Mouse (Mus musculus) forebrain, embryonic 12.5 days (tissue): ENCODE measurements around the gene Olfr1121. TPM values are rescaled to one million over a fixed set of nuclear protein-coding genes. Genes with fewer than 3 reads are reported as not detected.
"Not testable (repeated sequence)": the region's sequence is repeated elsewhere in the genome, so short reads cannot be mapped to it uniquely, and the experiment has no call there.

Experiments
- ATAC-seq: fragments of 200-750 bp; cut with Nextera tagmentation; 2 replicates; pipeline ENCODE4 v1.8.0; 2017; ENCODE audit warnings: moderate TSS enrichment; ENCODE audit not compliant: low FRiP score
- H3K27ac ChIP-seq: fragments of 300-500 bp; sonication (generic); 2 replicates; pipeline ENCODE4 v1.5.1; 2016; ENCODE audit warnings: mild to moderate bottlenecking
- H3K27me3 ChIP-seq: fragments of 300-500 bp; sonication (generic); 2 replicates; pipeline ENCODE4 v1.6.1; 2016; ENCODE audit warnings: mild to moderate bottlenecking
- H3K36me3 ChIP-seq: fragments of 300-500 bp; sonication (generic); replicated peaks from 2 replicates; pipeline ENCODE4 v1.6.1; 2016; ENCODE audit warnings: mild to moderate bottlenecking
- H3K4me1 ChIP-seq: fragments of 300-500 bp; sonication (generic); 2 replicates; pipeline ENCODE4 v1.6.1; 2016
- H3K4me2 ChIP-seq: fragments of 300-500 bp; sonication (generic); 2 replicates; pipeline ENCODE4 v1.6.1; 2016; ENCODE audit warnings: mild to moderate bottlenecking, moderate library complexity
- H3K4me3 ChIP-seq: fragments of 300-500 bp; sonication (generic); replicated peaks from 2 replicates; pipeline ENCODE4 v1.5.1; 2016; ENCODE audit warnings: mild to moderate bottlenecking
- H3K9ac ChIP-seq: fragments of 300-500 bp; sonication (generic); 2 replicates; pipeline ENCODE4 v1.6.1; 2016; ENCODE audit warnings: mild to moderate bottlenecking
- H3K9me3 ChIP-seq: fragments of 300-500 bp; sonication (generic); 2 replicates; pipeline ENCODE4 v1.6.1; 2016
- WGBS: fragments of 180-500 bp; shearing (Covaris S2); methylation state at CpG from one replicate; pipeline ENCODE4 v1.1.7; 2016; 5-methylcytosine and 5-hydroxymethylcytosine counted together
- polyA plus RNA-seq: library from polyadenylated mRNA; unstranded; fragments of >200 nt; fragmentation: Nextera tagmentation; extraction: Ambion mirVana; gene quantifications from 2 replicates; pipeline ENCODE4 v1.2.1, GENCODE M21; 2016

Gene Olfr1121
- polyA plus RNA-seq: not detected in 2 replicates

GRCm38 (mm10) chr2:87369595-87369994 lies at the start of gene Olfr1121:
Gene Olfr1121, plus strand, starts transcription at chr2:87369895.
- Histone ChIP-seq H3K9me3 (no peaks in the 10 kb centered on the region), H3K9ac (no peak within 1 kb of the TSS), H3K27me3 (no peaks in the 10 kb centered on the region), H3K27ac (no peak within 1 kb of the TSS), H3K36me3 (no peaks in the 10 kb centered on the region), H3K4me1 (no peaks in the 10 kb centered on the region), H3K4me3 (no peak within 1 kb of the TSS), H3K4me2 (no peak within 1 kb of the TSS)
- no peak for ATAC-seq
- WGBS: 49% methylated on average over 1 of the region's 1 CpGs

GRCm38 (mm10) chr2:87354515-87354914 lies 15.2 kb upstream of the Olfr1121 start, which contains the start of gene Olfr1120:
Gene Olfr1120, plus strand, starts transcription at chr2:87354815.
- Histone ChIP-seq H3K36me3 (no peaks in the 10 kb centered on the region), H3K4me2 (no peak within 1 kb of the TSS), H3K4me1 (no peaks in the 10 kb centered on the region), H3K9me3 (no peaks in the 10 kb centered on the region), H3K9ac (no peak within 1 kb of the TSS), H3K27ac (no peak within 1 kb of the TSS), H3K4me3 (no peak within 1 kb of the TSS), H3K27me3 (no peaks in the 10 kb centered on the region)
- WGBS: 70% methylated on average over 2 of the region's 2 CpGs
- no peak for ATAC-seq

- not testable (repeated sequence) for H3K9me3 ChIP-seq, H3K4me1 ChIP-seq, H3K4me2 ChIP-seq, ATAC-seq, H3K27ac ChIP-seq, H3K4me3 ChIP-seq, H3K36me3 ChIP-seq, H3K27me3 ChIP-seq, H3K9ac ChIP-seq
- 93% methylated on average over 2 of the region's 2 CpGs for WGBS
Measured at GRCm38 (mm10) chr2:87360121-87360520, 9.6 kb upstream of the Olfr1121 start.

GRCm38 (mm10) chr2:87371726-87372125 lies 2.0 kb downstream of the Olfr1121 start:
- WGBS: 93% methylated on average over 4 of the region's 4 CpGs

GRCm38 (mm10) chr2:87383935-87384334 lies 14.2 kb downstream of the Olfr1121 start:
- Histone ChIP-seq H3K4me2 (no peak overlapping the region), H3K36me3 (no peaks in the 10 kb centered on the region), H3K27ac (no peak overlapping the region), H3K27me3 (no peaks in the 10 kb centered on the region), H3K9me3 (no peaks in the 10 kb centered on the region), H3K9ac (no peak overlapping the region), H3K4me1 (no peaks in the 10 kb centered on the region), H3K4me3 (no peak overlapping the region)
- no peak for ATAC-seq
- WGBS: 88% methylated on average over 2 of the region's 2 CpGs

More at GRCm38 (mm10) chr2:87371726-87372125, 2.0 kb downstream of the Olfr1121 start:
- H3K4me2 ChIP-seq: no peak overlapping the region
- H3K9ac ChIP-seq: no peak overlapping the region
- H3K4me3 ChIP-seq: no peak overlapping the region
- no peaks in the 10 kb centered on the region for H3K4me1 ChIP-seq
- H3K27ac ChIP-seq: no peak overlapping the region
- H3K27me3 ChIP-seq: no peaks in the 10 kb centered on the region
- H3K36me3 ChIP-seq: no peaks in the 10 kb centered on the region
- no peaks in the 10 kb centered on the region for H3K9me3 ChIP-seq
- no peak for ATAC-seq

GRCm38 (mm10) chr2:87385549-87385948 lies 15.9 kb downstream of the Olfr1121 start, which contains the start of gene Olfr1122:
Gene Olfr1122, plus strand, starts transcription at chr2:87385849.
- Histone ChIP-seq H3K36me3 (no peaks in the 10 kb centered on the region), H3K27ac (no peak within 1 kb of the TSS), H3K27me3 (no peaks in the 10 kb centered on the region), H3K9ac (no peak within 1 kb of the TSS), H3K4me3 (no peak within 1 kb of the TSS), H3K4me1 (no peaks in the 10 kb centered on the region), H3K9me3 (no peaks in the 10 kb centered on the region), H3K4me2 (no peak within 1 kb of the TSS)
- 86% methylated on average over 2 of the region's 2 CpGs for WGBS
- ATAC-seq: no peak

- H3K4me1 ChIP-seq, H3K4me2 ChIP-seq, H3K27ac ChIP-seq, H3K9me3 ChIP-seq, H3K27me3 ChIP-seq, H3K36me3 ChIP-seq, H3K4me3 ChIP-seq, H3K9ac ChIP-seq: not testable (repeated sequence)
- WGBS: 91% methylated on average over 5 of the region's 5 CpGs
- 0 out of 2 replicates have a peak, but pooled peaks have one; percentile 30 for ATAC-seq
Measured at GRCm38 (mm10) chr2:87393605-87394004, 23.9 kb downstream of the Olfr1121 start.

GRCm38 (mm10) chr2:87394686-87395085 lies 25.0 kb downstream of the Olfr1121 start:
- not testable (repeated sequence) for H3K4me2 ChIP-seq, ATAC-seq, H3K4me3 ChIP-seq, H3K9me3 ChIP-seq, H3K4me1 ChIP-seq, H3K9ac ChIP-seq, H3K27me3 ChIP-seq, H3K36me3 ChIP-seq, H3K27ac ChIP-seq
- 92% methylated on average over 7 of the region's 7 CpGs for WGBS

- no peak for ATAC-seq
- H3K4me1 ChIP-seq: no peaks in the 10 kb centered on the region
- H3K27me3 ChIP-seq: no peaks in the 10 kb centered on the region
- H3K27ac ChIP-seq: no peak within 1 kb of the TSS
- no peak within 1 kb of the TSS for H3K4me2 ChIP-seq
- no peaks in the 10 kb centered on the region for H3K9me3 ChIP-seq
- H3K9ac ChIP-seq: no peak within 1 kb of the TSS
- 89% methylated on average over 1 of the region's 1 CpGs for WGBS
- H3K4me3 ChIP-seq: no peak within 1 kb of the TSS
- no peaks in the 10 kb centered on the region for H3K36me3 ChIP-seq
Measured at GRCm38 (mm10) chr2:87416335-87416734, 46.6 kb downstream of the Olfr1121 start, which contains the start of gene Olfr1123. Gene Olfr1123, plus strand, starts transcription at chr2:87416635.

Other genes starting within 250 kb of the Olfr1121 start
- not detected in 2 replicates for gene Olfr1110, start 229.6 kb upstream of the Olfr1121 start, polyA plus RNA-seq
- gene Olfr1111, start 217.3 kb upstream of the Olfr1121 start, polyA plus RNA-seq: not detected in 2 replicates
- gene Olfr1112, start 182.1 kb upstream of the Olfr1121 start, polyA plus RNA-seq: not detected in 2 replicates
- gene Olfr1113, start 160.9 kb upstream of the Olfr1121 start, polyA plus RNA-seq: not detected in 2 replicates
- not detected in 2 replicates for gene Olfr1115, start 121.9 kb upstream of the Olfr1121 start, polyA plus RNA-seq
- gene Olfr1116, start 102.4 kb upstream of the Olfr1121 start, polyA plus RNA-seq: not detected in 2 replicates
- gene Olfr1118, start 62.3 kb upstream of the Olfr1121 start, polyA plus RNA-seq: not detected in 2 replicates
- gene Olfr1120, start 15.1 kb upstream of the Olfr1121 start, polyA plus RNA-seq: not detected in 2 replicates
- gene Olfr1122, start 16.0 kb downstream of the Olfr1121 start, polyA plus RNA-seq: not detected in 2 replicates
- not detected in 2 replicates for gene Olfr1123, start 46.7 kb downstream of the Olfr1121 start, polyA plus RNA-seq
- gene Olfr1124, start 60.4 kb downstream of the Olfr1121 start, polyA plus RNA-seq: 0.08 and 0.15 TPM in 2 replicates
- gene Olfr1126, start 84.1 kb downstream of the Olfr1121 start, polyA plus RNA-seq: not detected in 2 replicates
- gene Pramel7, start 127.2 kb downstream of the Olfr1121 start, polyA plus RNA-seq: not detected in 2 replicates
- gene Pramel6, start 136.7 kb downstream of the Olfr1121 start, polyA plus RNA-seq: not detected in 2 replicates
- not detected in 2 replicates for gene Olfr153, start 161.9 kb downstream of the Olfr1121 start, polyA plus RNA-seq
- not detected in 2 replicates for gene Olfr1128, start 175.6 kb downstream of the Olfr1121 start, polyA plus RNA-seq
- gene Olfr1129, start 204.0 kb downstream of the Olfr1121 start, polyA plus RNA-seq: not detected in 2 replicates
- gene Olfr1130, start 236.3 kb downstream of the Olfr1121 start, polyA plus RNA-seq: not detected in 2 replicates